Mouse (Mus musculus) MEL (cell line): Measurements from ENCODE around the gene 4931409K22Rik. TPM values are rescaled to one million over a fixed set of nuclear protein-coding genes. Genes with fewer than 3 reads are reported as not detected.

Experiments
- DNase-seq: peaks from one replicate; pipeline ENCODE4 v3.0.0; 2011; ENCODE audit warnings: low read depth, low spot score
- H3K27ac ChIP-seq: 2 replicates; pipeline ENCODE4 v1.5.1; 2012; ENCODE audit warnings: low read depth, mild to moderate bottlenecking, control low read depth, low read length, moderate library complexity; ENCODE audit not compliant: control insufficient read depth
- H3K27me3 ChIP-seq, 2 experiments: fragments of 150-350 bp in 1 of 2; sonication (generic) in 1 of 2; 2 replicates each; pipeline ENCODE4 v1.6.1; 2012; ENCODE audit warnings: low read length in 2 of 2, mild to moderate bottlenecking in 2 of 2, improper control_type of control experiment in 1 of 2, moderate library complexity in 1 of 2; ENCODE audit not compliant: insufficient read depth in 2 of 2, control insufficient read depth in 1 of 2
- H3K36me3 ChIP-seq, 2 experiments: 2 replicates each; pipeline ENCODE4 v1.6.1; 2012 to 2014; ENCODE audit warnings: low read length in 2 of 2, improper control_type of control experiment in 1 of 2, inconsistent platforms in 1 of 2, mild to moderate bottlenecking in 1 of 2; ENCODE audit not compliant: insufficient read depth in 2 of 2, control insufficient read depth in 1 of 2
- H3K4me1 ChIP-seq, 2 experiments: fragments of 150-350 bp in 1 of 2; sonication (generic) in 1 of 2; 2 replicates each; pipeline ENCODE4 v1.6.1; 2012; ENCODE audit warnings: low read length in 2 of 2, improper control_type of control experiment in 1 of 2, mild to moderate bottlenecking in 1 of 2; ENCODE audit not compliant: insufficient read depth in 2 of 2, control insufficient read depth in 1 of 2
- H3K4me3 ChIP-seq, 2 experiments: fragments of 150-350 bp in 1 of 2; sonication (generic) in 1 of 2; 2 replicates each; pipeline ENCODE4 v1.5.1; 2012; ENCODE audit warnings: low read depth in 2 of 2, low read length in 2 of 2, mild to moderate bottlenecking in 2 of 2, moderate library complexity in 2 of 2, control low read depth in 1 of 2, improper control_type of control experiment in 1 of 2; ENCODE audit not compliant: control insufficient read depth in 1 of 2, insufficient read depth in 1 of 2
- H3K79me2 ChIP-seq: 2 replicates; pipeline ENCODE4 v1.6.1; 2012; ENCODE audit warnings: mild to moderate bottlenecking, low read length, moderate library complexity; ENCODE audit not compliant: control insufficient read depth, poor library complexity, insufficient read depth
- H3K9ac ChIP-seq: 2 replicates; pipeline ENCODE4 v1.6.1; 2012; ENCODE audit warnings: low read depth, mild to moderate bottlenecking, control low read depth, low read length, moderate library complexity; ENCODE audit not compliant: control insufficient read depth, poor library complexity, severe bottlenecking
- H3K9me3 ChIP-seq: fragments of 150-350 bp; sonication (generic); replicated peaks from 2 replicates; pipeline ENCODE4 v1.6.1; 2012; ENCODE audit warnings: mild to moderate bottlenecking, low read length, improper control_type of control experiment, moderate library complexity; ENCODE audit not compliant: insufficient read depth
- CHD1 ChIP-seq: IDR thresholded peaks from 2 replicates; pipeline ENCODE4 v1.6.1; 2012; ENCODE audit warnings: low read depth, mild to moderate bottlenecking, inconsistent platforms, low read length, improper control_type of control experiment
- CTCF ChIP-seq, 3 experiments: IDR thresholded peaks in 2 of 3; conservative IDR thresholded peaks in 1 of 3; 2 replicates each; pipeline ENCODE4 v1.5.1; 2011 to 2012; ENCODE audit warnings: low read length in 3 of 3, low read depth in 2 of 3, mild to moderate bottlenecking in 2 of 3, improper control_type of control experiment in 1 of 3, inconsistent platforms in 1 of 3, mixed read lengths in 1 of 3, moderate library complexity in 1 of 3; ENCODE audit not compliant: control insufficient read depth in 1 of 3, insufficient read depth in 1 of 3, poor library complexity in 1 of 3, severe bottlenecking in 1 of 3
- E2F4 ChIP-seq: IDR thresholded peaks from 2 replicates; pipeline ENCODE4 v1.6.1; 2011; ENCODE audit warnings: low read depth, low read length, improper control_type of control experiment, borderline replicate concordance
- ELF1 ChIP-seq: IDR thresholded peaks from 2 replicates; pipeline ENCODE4 v1.6.1; 2014; ENCODE audit warnings: low read depth, mild to moderate bottlenecking, inconsistent platforms, low read length, improper control_type of control experiment, moderate library complexity
- GABPA ChIP-seq: IDR thresholded peaks from 2 replicates; pipeline ENCODE4 v1.6.1; 2012; ENCODE audit warnings: low read depth, mild to moderate bottlenecking, inconsistent platforms, low read length, improper control_type of control experiment, moderate library complexity
- GATA1 ChIP-seq: IDR thresholded peaks from 2 replicates; pipeline ENCODE4 v1.6.1; 2011; ENCODE audit warnings: low read depth, low read length, improper control_type of control experiment
- HCFC1 ChIP-seq: IDR thresholded peaks from 2 replicates; pipeline ENCODE4 v1.6.1; 2012; ENCODE audit warnings: low read depth, mild to moderate bottlenecking, inconsistent platforms, low read length, improper control_type of control experiment, moderate library complexity
- MAZ ChIP-seq: IDR thresholded peaks from 2 replicates; pipeline ENCODE4 v1.6.1; 2012; ENCODE audit warnings: low read depth, mild to moderate bottlenecking, inconsistent platforms, low read length, improper control_type of control experiment
- MEF2A ChIP-seq: IDR thresholded peaks from 2 replicates; pipeline ENCODE4 v1.6.1; 2014; ENCODE audit warnings: low read depth, mild to moderate bottlenecking, inconsistent platforms, low read length, improper control_type of control experiment; ENCODE audit not compliant: poor library complexity, insufficient replicate concordance, severe bottlenecking; ENCODE audit errors: extremely low read depth
- MXI1 ChIP-seq: IDR thresholded peaks from 2 replicates; pipeline ENCODE4 v1.6.1; 2011; ENCODE audit warnings: mild to moderate bottlenecking, low read depth, low read length, improper control_type of control experiment
- MYB ChIP-seq: IDR thresholded peaks from 2 replicates; pipeline ENCODE4 v1.6.1; 2011; ENCODE audit warnings: mild to moderate bottlenecking, low read depth, low read length, improper control_type of control experiment
- NELFE ChIP-seq: IDR thresholded peaks from 2 replicates; pipeline ENCODE4 v1.6.1; 2011; ENCODE audit warnings: low read depth, low read length, improper control_type of control experiment
- POLR2A ChIP-seq, 2 experiments: IDR thresholded peaks; 2 replicates each; pipeline ENCODE4 v1.6.1; 2011 to 2012; ENCODE audit warnings: low read length in 2 of 2, mild to moderate bottlenecking in 2 of 2, control low read depth in 1 of 2, improper control_type of control experiment in 1 of 2, low read depth in 1 of 2, moderate library complexity in 1 of 2; ENCODE audit not compliant: control insufficient read depth in 1 of 2, insufficient read depth in 1 of 2, poor library complexity in 1 of 2
- POLR2AphosphoS2 ChIP-seq: IDR thresholded peaks from 2 replicates; pipeline ENCODE4 v1.6.1; 2011; ENCODE audit warnings: low read length, improper control_type of control experiment
- RCOR1 ChIP-seq: IDR thresholded peaks from 2 replicates; pipeline ENCODE4 v1.6.1; 2012; ENCODE audit warnings: low read depth, mild to moderate bottlenecking, inconsistent platforms, low read length, improper control_type of control experiment
- SIN3A ChIP-seq: IDR thresholded peaks from 2 replicates; pipeline ENCODE4 v1.6.1; 2012; ENCODE audit warnings: low read length, improper control_type of control experiment, inconsistent platforms
- SMC3 ChIP-seq: IDR thresholded peaks from 2 replicates; pipeline ENCODE4 v1.6.1; 2011; ENCODE audit warnings: low read depth, low read length, improper control_type of control experiment
- UBTF ChIP-seq: IDR thresholded peaks from 2 replicates; pipeline ENCODE4 v1.6.1; 2012; ENCODE audit warnings: low read depth, mild to moderate bottlenecking, inconsistent platforms, low read length, improper control_type of control experiment, moderate library complexity, borderline replicate concordance; ENCODE audit not compliant: insufficient read depth
- USF2 ChIP-seq, 2 experiments: IDR thresholded peaks; 2 replicates each; pipeline ENCODE4 v1.6.1; 2011 to 2012; ENCODE audit warnings: improper control_type of control experiment in 2 of 2, low read length in 2 of 2, borderline replicate concordance in 1 of 2, inconsistent platforms in 1 of 2, low read depth in 1 of 2, mild to moderate bottlenecking in 1 of 2; ENCODE audit not compliant: insufficient read depth in 1 of 2
- ZKSCAN1 ChIP-seq: IDR thresholded peaks from 2 replicates; pipeline ENCODE4 v1.6.1; 2012; ENCODE audit warnings: low read depth, mild to moderate bottlenecking, inconsistent platforms, low read length, improper control_type of control experiment, moderate library complexity
- ZMIZ1 ChIP-seq: IDR thresholded peaks from 2 replicates; pipeline ENCODE4 v1.6.1; 2012; ENCODE audit warnings: low read depth, mild to moderate bottlenecking, inconsistent platforms, low read length, improper control_type of control experiment, moderate library complexity
- polyA plus RNA-seq, 2 experiments: library from polyadenylated mRNA; stranded (reverse) in 1 of 2; unstranded in 1 of 2; fragments of >175 nt in 1 of 2; fragments of >200 nt in 1 of 2; gene quantifications; 2 replicates each; pipeline versions ENCODE4 v1.2.1 to v1.2.4; 2012; ENCODE audit warnings: low replicate concordance in 2 of 2, low read depth in 1 of 2; ENCODE audit not compliant: insufficient read length in 2 of 2, insufficient read depth in 1 of 2, missing spikeins in 1 of 2
- total RNA-seq: library from RNA; depleted of rRNA; stranded (reverse); fragments of 300-350 nt; gene quantifications from 2 replicates; pipeline ENCODE4 v1.2.3, GENCODE M21; 2012

The 4931409K22Rik gene
- total and polyA plus RNA-seq, 3 experiments = not detected

DNA sequence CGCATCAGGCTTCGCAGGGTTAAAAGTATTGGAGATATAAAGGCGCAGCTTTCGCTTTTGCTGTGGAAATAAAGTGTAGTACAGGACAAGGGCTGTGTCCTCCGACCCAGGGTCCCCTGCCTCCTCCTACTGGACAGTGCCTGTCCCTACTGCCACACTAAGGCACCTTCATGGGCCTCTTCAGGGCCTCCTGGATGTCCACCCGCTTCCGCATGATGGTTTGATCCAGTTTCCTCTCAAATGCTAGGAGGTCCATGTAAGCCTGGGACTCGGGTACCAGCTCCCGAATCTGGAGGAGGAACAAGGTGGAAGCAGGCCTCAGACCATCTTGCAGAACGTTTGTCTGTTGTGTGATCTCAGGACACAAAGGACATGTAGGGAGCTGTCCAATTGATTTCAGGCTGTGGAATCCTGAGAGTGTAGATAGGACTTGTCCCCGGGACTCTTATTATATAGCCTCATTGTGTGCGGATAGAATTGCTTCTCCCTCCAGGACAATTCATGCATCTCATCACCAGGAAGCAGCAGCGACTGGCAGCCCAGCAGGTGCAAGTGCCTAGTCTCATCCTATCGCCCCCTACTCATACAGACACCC lies 39.3 kb upstream of the 4931409K22Rik start:
- no peaks in the 10 kb centered on the region for H3K9me3 ChIP-seq
- DNase-seq = peak; percentile 36
- peak; percentile 63; the same call in 1 of the 2 replicates for TF ChIP-seq ZMIZ1
- TF ChIP-seq POLR2AphosphoS2 = peak; percentile 57; the same call in 1 of the 2 replicates
- TF ChIP-seq SIN3A = no peak
- H3K79me2 ChIP-seq = no peaks in the 10 kb centered on the region
- H3K27ac ChIP-seq = no peak overlapping the region
- H3K27me3 ChIP-seq = peaks cover 6 to 14% of the 10 kb centered on the region in 2 experiments
- no peak overlapping the region for H3K9ac ChIP-seq
- no peak overlapping the region for H3K4me3 ChIP-seq
- H3K36me3 ChIP-seq = no peaks in the 10 kb centered on the region
- peaks cover 0 to 7% of the 10 kb centered on the region in 2 experiments; a peak in 1 of 4 replicates for H3K4me1 ChIP-seq

DNA sequence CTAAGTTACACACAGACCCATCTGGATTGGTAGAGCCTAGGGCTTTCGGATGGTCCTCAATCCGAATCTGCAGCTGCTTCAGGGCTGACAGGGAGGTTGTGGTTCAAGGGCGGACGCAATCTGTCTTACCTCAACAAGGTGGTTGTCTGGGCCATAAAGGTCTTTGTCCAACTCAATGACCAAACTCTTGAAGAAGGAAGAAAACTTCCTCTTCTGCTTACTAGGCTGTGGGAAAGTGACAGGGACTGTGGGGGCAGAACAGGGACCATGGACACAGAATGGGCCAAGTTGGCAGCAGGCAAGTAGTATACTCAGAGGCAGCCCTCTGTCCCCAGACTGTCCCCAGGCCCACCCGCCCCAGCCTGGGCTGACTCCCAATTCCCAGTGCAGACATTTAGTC lies 38.7 kb upstream of the 4931409K22Rik start:
- DNase-seq = no peak
- Histone ChIP-seq H3K9ac (no peak overlapping the region), H3K4me1 (peaks cover 0 to 7% of the 10 kb centered on the region in 2 experiments; a peak in 1 of 4 replicates), H3K27ac (no peak overlapping the region), H3K4me3 (no peak overlapping the region), H3K9me3 (no peaks in the 10 kb centered on the region), H3K79me2 (no peaks in the 10 kb centered on the region), H3K27me3 (peaks cover 5 to 7% of the 10 kb centered on the region in 2 experiments; a peak in 3 of 4 replicates), H3K36me3 (no peaks in the 10 kb centered on the region)
- TF ChIP-seq MYB (no peak), ELF1 (no peak), NELFE (no peak), UBTF (no peak), CTCF (IDR thresholded peaks at IDR 0.05 in 2 of 3, conservative IDR thresholded peaks at IDR 0.05 in 1 of 3; ENCODE audit: control insufficient read depth in 1 of 3, insufficient read depth in 1 of 3, low read depth in 2 of 3, low read length in 3 of 3, poor library complexity in 1 of 3, severe bottlenecking in 1 of 3) (no peak), MAZ (no peak), SMC3 (no peak), HCFC1 (no peak), ZKSCAN1 (no peak), GATA1 (no peak), MEF2A (no peak), MXI1 (no peak), E2F4 (no peak), POLR2A (IDR thresholded peaks at IDR 0.05; ENCODE audit: control insufficient read depth in 1 of 2, insufficient read depth in 1 of 2, low read depth in 1 of 2, low read length in 2 of 2, poor library complexity in 1 of 2) (no peak), GABPA (no peak), CHD1 (no peak), RCOR1 (no peak), USF2 (IDR thresholded peaks at IDR 0.05; ENCODE audit: borderline replicate concordance in 1 of 2, insufficient read depth in 1 of 2, low read depth in 1 of 2, low read length in 2 of 2) (no peak)
